Mouse (Mus musculus): ENCODE results near the gene Olfr54.
"Not testable (repeated sequence)": the region's sequence is repeated elsewhere in the genome, so short reads cannot be mapped to it uniquely, and the experiment has no call there.

Olfr54 gene

DNA sequence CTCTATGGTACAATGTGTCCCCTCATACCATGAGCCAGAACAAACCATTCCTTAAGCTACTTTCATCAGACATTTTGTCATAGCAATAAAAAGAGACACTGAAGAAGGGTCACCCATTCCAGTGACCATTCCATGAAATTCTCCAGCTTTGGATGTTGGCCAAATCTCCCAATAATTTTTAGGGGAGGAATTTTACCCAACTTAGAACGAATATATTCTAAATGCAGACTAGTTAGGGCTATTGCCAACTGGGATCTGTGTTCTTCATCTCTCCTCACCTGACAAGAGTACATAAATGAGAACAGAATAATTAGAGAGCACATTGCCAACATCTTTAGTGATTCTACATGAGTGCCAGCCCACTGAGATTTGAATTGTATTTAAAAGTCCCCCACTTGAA, at the start of gene Olfr54:
Gene Olfr54, plus strand, starts transcription at position 301 of the 400 bp plus-strand sequence.
- DNase-seq: no peak

DNA sequence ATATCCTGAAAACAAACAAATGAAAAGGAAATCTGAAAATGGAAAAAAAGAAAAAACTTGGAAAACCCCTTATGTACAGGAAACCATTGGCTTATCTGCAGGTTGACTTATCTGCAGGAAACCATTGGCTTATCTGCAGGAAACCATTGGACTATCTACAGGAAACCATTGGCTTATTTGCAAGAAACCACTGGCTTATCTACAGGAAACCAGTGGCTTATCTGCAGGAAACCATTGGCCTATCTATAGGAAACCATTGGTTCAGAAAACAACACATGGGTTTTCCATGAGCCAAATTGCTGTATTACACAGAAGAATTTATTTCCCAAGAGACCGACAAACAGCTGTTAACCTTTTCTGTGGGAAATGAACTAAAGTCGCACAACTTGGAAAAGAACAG, 49.1 kb upstream of the Olfr54 start:
- no peak for DNase-seq

DNA sequence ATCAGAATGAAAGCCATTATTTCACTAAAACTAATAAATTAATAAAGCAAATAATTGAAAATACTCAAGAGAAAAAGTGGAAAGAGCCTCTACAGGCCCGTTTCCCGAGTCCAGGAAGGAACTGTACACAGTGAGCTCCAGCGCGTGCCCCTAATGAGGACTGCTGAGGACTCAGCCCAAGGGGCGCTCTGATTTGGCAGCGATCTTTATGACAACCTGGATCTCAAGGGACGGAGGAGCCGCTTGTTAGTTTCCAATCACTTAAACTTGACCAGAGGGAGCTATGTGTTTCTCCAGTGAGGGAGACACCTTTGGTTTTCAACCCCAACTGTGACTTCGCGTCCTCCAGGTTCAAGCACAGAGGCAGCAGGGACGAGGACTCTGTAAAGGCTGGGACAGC, 47.8 kb upstream of the Olfr54 start, which contains the start of gene Olfr1378:
Gene Olfr1378, plus strand, starts transcription at position 301 of the 400 bp plus-strand sequence.
- no peak for DNase-seq

DNA sequence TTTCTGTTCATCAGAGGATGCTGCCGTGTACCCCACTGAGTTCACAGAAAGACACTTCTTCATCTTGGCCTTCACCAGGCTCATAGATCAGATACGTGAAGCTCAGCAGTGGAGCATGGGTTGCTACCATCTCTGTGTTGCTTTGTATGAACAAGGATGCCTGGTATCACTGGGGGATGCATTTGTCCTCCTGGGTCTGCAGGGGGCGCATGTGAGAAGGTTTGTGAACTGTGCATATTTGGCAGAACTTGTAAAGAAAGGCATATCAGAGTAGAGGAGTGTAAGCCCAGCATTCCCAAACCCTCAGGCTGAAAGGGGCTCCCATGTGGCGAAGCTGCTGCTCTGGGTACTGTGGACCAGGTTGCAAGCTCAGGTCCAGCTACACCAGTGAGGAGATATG, 36.8 kb upstream of the Olfr54 start:
- no peak for DNase-seq

DNA sequence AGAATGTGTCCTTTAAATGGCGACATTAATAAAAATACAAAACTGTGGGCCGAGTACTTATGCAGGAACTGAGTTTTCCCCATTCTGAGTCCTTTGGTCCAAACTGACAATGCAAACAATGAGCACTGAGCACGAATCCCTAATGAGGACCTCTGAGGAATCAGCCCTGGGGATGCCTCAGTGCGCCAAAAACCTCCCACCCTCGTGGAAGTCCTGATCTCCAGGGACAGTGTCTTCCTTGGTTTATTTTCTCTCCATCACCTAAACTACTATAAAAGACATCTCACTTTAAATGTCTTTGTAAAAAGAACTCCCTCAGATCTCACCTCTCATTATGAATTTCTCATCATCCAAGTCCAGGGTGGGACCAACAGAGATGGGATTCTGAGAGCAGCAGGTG, 32.4 kb upstream of the Olfr54 start, which contains the start of gene Olfr1377:
Gene Olfr1377, plus strand, starts transcription at position 301 of the 400 bp plus-strand sequence.
- DNase-seq: no peak

DNA sequence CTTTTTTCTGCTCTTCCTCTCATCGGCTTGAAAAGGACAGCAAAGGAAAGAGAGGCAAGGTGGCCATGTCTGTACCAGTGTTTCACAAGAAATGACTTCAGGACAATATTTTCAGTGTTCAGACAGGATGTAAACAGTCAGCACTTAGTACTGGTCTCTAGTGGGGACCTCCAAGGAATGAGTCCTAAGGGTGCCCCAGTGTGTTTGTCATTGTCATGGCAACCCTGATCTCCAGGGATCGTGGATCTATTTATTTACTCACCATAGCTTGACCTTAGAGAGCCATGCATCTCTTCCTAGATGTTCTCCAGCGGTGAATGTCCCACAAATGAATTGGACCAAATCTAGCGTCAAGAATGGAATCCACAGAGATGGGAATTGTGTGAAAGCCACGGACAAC, 10.7 kb upstream of the Olfr54 start, which contains the start of gene Olfr51:
Gene Olfr51, plus strand, starts transcription at position 301 of the 400 bp plus-strand sequence.
- no peak for DNase-seq

DNA sequence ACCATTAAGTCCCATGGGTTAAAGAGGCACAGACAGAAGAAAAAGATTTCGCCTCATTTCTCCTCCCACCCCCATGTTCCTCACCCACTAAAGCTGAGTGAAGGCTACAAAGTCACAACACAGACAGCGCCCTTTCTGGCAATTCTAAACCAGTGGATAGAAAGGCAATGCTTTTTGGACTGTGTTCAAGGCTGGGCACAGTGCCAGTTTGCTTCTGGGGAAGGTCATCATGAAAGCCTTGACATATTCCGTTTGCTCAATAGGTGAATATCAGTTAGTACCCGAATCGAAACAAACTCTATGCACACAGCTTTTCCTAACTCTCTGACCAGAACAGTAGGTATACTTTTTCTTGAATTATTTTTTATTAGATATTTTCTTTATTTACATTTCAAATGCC, 2.2 kb upstream of the Olfr54 start:
- DNase-seq: no peak

DNA sequence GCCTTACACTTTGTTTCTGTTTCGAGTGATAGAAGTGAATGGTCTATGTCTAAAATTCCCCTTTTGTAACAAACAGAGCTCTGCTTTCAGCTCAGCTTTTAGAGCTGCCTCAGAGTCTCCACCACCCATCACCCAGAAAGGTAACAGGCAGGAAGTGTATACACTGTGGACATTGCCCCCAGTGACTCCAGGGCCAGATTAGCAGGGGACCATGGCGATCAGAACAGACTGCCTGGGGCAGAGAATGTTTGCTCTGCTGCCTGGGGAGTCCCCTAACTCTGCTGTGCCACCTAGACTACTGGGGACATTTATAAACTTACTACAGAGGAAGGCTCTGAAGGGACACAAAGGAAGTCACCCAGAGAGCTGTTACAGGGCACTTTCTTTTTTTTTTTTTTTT, 2.3 kb downstream of the Olfr54 start:
- DNase-seq: no peak

DNA sequence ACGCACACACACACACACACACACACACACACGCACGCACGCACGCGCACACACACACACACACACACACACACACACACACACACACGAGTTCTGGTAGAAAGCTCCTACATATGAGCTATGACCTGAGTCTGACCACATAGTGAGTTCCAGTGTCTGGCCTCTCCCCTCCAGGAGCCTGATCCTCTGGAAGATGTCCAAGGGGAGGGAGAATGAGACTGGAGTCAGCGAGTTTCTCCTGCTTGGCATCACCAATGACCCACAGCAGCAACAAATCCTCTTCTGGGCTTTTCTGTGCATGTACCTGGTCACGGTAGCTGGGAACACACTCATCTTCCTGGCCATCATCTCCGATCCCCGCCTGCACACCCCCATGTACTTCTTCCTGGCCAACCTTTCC, 12.8 kb downstream of the Olfr54 start:
- not testable (repeated sequence) for DNase-seq

DNA sequence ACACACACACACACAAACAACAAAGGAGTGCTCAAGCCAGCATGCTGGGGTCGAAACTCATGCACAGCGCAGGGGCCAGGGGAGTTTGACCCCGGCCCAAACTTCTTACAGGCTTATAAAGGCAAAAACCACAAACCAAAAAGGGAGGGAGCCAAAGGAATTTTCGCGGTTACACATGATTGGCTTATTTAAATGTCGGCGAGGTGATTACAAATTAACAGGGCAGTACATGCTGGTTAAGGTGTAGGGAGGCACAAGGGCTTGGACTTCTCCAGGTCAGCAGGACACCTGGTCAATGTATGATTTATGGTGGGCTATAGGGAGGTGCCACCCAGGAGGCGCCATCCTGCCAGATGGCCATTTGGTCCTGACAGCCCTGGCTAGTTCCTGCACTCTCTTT, 15.3 kb downstream of the Olfr54 start:
- not testable (repeated sequence) for DNase-seq

DNA sequence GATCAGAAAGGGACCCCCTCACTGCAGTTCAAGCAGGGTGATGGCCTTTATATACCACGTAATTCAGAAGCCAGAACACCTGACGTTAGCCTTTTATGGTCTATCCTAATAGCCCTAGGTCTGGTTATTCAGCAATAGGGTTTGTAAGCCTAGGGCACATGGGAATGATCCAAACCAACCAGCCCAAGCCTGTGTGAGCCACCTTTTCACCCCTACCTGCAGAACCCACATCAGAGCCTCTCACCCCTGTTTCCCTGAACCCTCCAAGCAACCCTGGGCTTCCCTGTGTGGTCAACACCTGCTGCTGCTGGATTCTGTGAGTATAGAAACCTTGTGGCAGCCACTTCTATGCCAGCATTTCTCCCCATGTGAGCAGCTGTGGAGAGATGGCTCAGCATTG, 16.2 kb downstream of the Olfr54 start:
- DNase-seq: no peak

DNA sequence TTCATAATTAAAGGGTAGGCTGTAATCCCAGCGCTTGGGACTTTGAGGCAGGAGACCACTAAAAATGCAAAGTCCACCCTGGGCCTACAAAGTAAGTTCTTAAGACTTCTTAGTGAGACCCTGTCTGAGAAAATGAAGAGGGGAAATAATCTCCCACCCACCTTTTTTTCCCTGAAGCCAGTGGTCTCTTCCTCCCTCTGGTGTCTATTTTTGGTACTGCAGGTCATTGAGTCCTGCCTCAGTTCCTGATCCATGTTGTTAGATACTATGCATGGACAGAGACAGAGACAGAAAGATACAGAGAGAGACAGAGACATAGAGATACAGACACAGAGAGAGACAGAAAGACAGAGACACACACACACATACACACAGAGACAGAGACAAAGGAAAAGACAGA, 18.8 kb downstream of the Olfr54 start:
- peak; percentile 32 for DNase-seq

DNA sequence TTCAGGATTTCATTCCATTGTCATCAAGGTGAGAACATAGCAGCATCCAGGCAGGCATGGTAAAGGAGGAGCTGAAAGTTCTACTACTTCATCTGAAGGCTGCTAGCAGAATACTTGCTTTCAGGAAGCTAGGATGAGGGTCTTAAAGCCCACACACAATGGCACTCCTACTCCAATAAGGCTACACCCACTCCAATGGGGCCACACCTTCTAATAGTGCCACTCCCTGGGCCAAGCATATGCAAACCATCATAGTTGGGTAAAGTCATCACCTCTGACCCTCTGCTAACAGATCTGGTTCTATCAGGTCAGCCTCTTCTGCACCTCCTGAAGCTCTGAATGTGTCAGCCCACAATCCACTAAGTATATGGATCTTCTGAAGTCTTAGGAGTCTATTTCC, 20.1 kb downstream of the Olfr54 start:
- not testable (repeated sequence) for DNase-seq

DNA sequence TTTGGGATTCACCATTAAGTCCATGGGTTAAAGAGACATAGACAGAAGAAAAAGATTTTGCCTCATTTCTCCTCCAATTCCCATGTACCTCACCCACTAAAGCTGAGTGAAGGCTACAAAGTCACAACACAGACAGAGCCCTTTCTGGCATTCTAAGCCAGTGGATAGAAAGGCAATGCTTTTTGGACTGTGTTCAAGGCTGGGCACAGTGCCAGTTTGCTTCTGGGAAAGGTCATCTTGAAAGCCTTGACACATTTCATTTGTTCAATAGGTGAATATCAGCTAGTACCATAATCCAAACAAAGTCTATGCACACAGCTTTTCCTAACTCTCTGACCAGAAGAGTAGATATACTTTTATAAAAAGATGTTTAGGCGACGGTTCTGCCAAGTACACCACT, 21.9 kb downstream of the Olfr54 start:
- no peak for DNase-seq

DNA sequence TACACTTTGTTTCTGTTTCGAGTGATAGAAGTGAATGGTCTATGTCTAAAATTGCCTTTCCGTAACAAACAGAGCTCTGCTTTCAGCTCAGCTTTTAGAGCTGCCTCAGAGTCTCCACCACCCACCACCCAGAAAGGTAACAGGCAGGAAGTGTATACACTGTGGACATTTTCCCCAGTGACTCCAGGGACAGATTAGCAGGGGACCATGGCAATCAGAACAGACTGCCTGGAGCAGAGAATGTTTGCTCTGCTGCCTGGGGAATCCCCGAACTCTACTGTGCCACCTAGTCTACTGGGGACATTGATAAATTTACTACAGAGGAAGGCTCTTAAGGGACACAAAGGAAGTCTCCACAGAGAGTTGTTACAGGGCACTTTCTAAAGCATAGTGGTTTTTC, 30.7 kb downstream of the Olfr54 start:
- not testable (repeated sequence) for DNase-seq

DNA sequence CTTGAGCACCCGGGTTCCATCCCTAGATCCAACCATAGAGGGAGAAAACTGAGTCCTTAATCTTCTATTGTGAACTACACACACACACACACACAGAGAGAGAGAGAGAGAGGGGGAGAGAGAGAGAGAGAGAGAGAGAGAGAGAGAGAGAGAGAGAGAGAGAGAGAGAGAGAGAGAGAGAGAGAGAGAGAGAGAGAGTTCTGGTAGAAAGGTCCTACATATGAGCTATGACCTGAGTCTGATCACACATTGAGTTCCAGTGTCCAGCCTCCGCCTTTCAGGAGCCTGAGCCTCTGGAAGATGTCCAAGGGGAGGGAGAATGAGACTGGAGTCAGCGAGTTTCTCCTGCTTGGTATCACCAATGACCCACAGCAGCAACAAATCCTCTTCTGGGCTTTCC, 33.8 kb downstream of the Olfr54 start, which contains the start of gene Olfr1375:
Gene Olfr1375, plus strand, starts transcription at position 301 of the 400 bp plus-strand sequence.
- not testable (repeated sequence) for DNase-seq

DNA sequence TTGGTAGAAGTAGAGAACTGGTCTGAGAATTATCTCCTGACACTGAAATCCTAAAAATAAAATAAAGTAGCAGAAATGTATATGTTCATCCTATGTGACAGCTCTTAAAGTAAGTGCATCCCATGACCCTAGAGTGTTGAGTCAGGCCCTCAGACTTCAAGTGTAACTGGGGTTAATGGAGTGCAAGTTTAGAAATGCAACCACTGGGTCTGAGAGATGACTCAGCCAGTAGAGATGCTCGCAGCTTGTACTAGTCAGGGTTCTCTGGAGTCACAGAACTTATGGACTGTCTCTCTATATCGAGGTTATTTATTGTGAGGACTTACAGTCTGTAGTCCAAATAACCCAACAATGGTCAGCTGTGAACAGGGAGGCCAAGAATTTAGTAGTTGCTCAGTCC, 37.6 kb downstream of the Olfr54 start:
- DNase-seq: no peak

DNA sequence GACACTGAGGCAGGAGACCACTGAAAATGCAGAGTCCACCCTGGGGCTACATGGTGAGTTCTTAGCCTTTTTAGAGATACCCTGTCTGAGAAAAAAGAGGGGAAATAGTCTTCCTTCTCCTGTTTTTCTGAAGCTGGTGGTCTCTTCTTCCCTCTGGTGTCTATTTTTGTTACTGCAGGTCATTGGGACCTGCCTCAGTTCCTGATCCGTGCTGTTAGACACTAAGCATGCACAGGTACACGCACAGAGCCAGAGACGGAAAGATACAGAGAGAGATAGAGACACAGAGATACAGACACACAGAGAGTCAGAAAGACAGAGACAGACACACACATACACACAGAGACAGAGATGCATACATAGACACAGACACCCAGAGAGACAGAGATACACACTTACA, 39.2 kb downstream of the Olfr54 start:
- DNase-seq: no peak

DNA sequence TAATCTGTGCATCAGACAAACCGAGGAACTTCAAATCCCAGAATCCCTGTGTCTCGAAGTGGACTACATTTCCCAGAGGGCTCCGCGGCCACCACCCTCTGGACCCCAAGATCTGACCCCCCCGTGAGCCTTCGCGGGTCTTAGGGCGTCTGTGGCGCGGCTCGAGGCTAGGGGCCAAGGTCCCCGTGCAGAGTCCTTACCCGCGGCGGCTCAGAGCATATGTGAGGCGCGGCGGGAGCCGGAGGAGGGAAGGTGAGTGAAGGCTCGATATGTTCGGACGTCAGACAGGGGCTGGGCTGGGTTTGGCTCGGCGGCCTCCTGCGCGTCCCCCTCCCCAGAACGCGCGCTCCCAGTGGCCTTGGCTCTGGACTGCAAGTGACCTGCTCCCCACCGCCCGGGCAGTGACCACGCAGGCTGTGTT, 45.1 kb downstream of the Olfr54 start, which contains the start of gene Zfp354a:
Gene Zfp354a, plus strand, starts transcription at position 107 of the 421 bp plus-strand sequence.
- no peak for DNase-seq

DNA sequence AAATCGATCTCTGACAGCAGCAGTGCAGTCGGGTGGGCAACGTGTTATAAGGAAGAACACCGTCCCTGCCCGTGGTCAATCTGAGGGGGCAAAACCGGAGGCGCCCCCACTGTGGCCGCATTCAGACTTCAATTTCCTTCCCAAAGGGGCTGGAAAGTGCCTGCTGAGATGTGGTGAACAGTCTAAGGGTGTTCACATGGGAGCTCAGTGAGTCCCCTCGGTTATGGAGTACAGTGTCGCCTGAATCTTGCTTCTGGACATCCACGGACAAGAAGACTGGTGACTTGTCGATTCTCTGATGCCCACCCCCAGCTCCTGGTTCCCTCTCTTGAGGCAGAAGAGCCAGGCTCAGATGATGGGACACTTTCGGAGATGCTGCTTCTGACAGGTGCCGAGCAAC, 45.6 kb downstream of the Olfr54 start:
- no peak for DNase-seq

DNA sequence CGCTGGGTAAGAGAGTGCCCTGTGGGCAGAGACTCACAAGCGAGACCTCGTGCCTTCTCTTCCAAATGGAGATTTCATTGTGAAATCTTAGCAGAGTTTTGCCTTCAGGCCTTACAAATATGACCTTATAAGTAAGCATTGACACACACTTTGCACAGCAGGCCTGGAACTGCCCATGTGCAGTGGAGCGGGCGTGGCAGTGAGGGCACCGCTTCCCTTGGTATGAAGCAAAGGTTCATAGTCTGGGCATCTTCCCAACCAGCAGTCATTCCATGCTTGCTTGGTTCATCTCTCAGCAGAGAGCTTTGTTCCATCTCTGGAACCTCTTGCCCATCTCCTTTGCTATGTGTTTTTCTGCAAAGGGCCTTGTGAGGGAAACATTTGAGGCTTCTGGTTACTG, 46.9 kb downstream of the Olfr54 start:
- DNase-seq: no peak

DNA sequence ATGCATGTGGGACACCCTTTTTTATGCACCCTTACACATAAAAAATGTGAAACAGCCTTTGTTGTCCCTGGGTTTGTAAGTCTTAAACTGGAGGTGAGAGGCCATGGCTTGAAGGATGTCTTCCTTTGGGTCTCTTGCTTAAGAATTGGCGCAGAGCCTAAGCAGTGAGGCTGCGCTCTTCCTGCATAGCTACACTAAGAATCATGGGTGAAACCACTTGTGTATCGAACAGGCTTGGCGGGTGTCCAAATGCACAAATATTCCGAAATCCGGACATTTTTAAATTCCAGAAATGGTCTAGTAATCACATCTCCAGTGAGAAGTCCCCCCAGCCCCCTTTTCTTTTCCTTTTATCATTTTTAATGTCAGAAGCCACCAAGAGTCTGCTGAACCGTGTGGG, 49.2 kb downstream of the Olfr54 start:
- no peak for DNase-seq

DNA sequence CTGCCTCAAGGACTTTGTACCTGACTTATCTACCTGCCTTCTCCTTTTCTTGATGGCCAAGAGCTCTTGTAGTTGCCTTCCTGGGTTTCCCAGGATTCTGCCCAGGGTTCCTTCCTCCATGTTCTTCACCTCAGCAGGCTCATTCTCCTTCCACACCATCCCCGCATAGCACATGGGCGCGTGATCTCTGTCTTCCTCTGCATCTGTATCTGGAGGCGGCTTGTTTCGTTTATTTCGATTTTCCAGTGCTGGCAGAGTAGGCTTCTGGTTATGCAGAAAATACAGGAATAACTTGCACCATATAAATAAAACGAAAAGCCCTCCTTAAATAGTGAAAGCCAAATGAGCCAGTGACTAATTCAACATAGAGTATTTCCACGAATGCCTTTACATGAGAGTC, 49.8 kb downstream of the Olfr54 start:
- no peak for DNase-seq
